Mouse (Mus musculus) cerebellum, adult 11-12 months (tissue): Measurements from ENCODE around the gene Chrm4.

Source experiments
- DNase-seq: peaks from one replicate; pipeline ENCODE4 v3.0.0; 2022

Chrm4 gene

GRCm38 (mm10) chr2:91922586-91923414 lies 4.2 kb upstream of the Chrm4 start:
- peak; percentile 19 for DNase-seq

DNA sequence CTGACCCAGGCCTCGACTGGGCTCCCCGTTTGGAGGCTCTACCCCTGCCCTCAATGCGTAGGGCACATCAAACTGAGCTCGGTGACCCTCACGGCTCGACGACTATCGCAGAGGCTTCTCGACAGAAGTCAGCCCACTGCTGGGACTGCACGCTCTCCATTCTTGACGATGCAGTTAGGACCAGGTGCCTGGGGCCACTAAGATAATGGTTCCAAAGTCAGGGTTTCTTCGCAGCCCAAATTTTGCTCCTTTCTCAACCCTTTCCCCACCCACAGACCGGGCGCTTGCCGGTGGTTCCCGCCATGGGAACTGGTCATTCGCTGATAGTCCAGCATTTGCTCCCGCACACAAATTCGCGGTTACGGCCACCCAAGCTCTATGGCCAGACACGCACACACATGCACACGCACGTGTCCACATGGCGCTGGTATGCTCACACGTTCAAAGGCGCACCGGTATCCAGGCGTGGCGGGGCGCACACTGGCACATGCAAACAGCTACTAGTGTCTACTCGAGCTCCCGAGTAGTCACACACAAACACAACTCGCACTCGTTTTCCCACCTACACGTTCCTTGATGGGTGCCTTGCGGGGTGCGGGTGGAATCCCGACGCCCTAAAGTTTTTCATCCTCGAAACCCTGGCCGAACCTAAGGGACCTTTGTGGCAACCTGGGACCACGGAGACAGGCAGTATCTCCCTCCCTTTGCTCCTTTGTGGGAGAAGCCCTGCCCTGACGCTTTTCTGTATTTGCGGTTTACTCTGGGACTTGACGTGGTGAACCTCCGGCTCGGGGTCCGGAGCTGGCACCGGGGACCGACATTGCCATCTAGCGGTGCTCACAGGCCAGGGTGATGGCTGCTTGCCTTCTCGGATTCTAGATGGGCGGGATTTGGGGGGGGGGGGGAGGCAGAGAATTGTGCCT lies 3.4 kb upstream of the Chrm4 start:
- peak; percentile 68 for DNase-seq

DNA sequence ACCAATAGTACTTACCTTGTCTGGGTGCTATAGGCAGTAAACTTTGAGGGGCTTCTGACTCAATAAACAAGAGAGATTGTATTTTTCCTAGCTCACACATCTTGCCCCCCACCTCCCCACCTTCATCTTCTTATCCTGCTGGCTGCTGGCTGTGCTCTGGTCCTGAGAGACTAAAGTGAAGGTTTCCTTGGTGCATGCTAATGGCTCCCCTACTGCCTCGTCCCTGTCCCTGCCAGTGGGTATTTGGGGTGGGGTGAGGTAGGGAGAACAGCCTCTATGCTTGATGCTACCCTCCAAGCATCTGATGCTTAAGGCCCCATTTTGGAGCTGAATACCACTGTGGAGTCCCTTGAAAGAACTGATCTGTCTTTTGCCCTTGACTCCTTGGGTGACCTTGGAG lies 2.3 kb upstream of the Chrm4 start:
- DNase-seq: peak; percentile 26

DNA sequence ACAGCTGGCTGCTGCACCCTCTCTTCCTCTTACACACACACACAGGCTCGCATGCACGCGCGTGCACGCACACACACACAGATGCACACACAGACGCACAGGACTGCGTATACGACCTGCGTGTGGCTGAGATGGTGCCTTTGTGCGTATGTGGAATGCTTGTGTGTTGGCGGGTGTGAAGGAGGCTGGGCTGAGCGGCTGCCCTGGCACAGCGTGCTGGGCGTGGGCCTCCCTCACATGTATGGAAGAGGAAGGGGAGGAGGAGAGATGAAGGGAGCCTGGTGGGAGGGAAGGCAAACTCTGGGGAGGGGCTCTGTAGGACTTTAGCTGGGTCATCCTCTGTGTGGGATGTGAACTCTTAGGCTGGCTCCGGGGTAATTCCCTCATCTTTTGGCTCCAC lies 1.6 kb upstream of the Chrm4 start:
- DNase-seq: peak; percentile 34

- DNase-seq: peak; percentile 85
These were observed 931 bp downstream of the Chrm4 start for GRCm38 (mm10) chr2:91927826-91928533.

- DNase-seq: peak; percentile 65
These were observed 1.7 kb downstream of the Chrm4 start for GRCm38 (mm10) chr2:91928534-91929350.

DNA sequence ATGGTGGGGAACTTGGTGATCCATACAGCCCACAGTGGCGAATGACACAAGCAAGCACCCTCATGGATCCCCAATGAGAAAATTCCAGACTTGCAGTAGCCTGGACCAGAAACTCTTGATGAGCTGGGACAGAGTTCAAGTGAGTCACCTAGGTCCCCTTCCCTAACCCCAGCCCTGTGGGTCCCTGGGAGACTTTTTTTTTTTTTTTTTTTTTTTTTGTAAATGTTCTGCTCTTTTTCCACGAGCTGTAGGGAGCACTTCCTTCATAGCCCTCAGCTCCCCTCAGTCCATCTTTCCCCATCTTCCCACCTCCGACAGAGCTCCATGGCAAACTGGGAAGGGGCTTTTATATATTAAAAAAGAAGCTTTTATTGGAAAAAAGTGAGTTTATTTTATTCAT lies 2.4 kb downstream of the Chrm4 start:
- DNase-seq: no peak

DNA sequence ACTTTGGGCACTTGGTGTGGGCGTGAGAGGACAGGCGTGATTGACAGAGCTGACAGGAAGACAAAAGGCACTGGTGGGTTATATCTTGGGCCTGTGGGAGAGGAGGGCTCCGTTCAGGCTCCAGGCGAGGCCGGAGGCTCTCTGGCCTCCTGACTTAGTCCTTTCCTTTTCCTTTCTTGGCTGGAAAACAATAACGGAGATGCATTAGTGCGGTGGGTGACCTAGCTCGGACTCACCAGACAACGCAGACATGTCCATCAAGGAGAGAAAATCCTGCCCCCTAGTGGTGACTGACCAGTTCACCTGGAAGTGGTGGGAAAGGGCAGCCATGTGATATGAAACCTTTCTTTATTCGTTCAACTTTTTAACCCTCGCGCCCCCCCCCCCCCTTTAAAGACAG lies 2.9 kb downstream of the Chrm4 start:
- DNase-seq: peak; percentile 74

DNA sequence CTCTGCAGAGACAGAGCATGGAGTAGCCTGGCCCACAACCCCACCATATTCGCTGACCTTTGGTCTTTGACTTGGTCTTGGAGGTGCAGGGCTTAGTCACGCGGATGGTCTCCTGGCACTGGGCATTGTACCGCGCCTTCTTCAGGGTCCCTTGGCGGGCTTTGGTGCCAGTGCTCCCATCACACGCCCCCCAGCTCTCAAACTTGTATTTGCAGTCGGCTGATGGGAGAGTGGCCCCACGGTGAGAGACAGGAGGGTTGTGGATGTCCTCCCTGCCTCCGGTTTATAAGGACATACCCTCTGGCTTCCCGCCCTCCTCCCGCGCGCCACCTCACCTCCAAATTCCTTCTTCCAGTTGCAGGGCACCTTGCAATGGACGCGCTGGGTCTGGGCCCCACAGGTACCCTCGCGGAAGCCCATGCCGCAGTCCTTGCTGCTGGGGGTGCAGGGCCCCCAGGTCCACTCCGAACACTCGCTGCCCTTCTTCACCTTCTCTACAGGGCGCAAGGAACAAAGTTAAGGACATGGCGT lies 3.8 kb downstream of the Chrm4 start:
- DNase-seq: peak; percentile 55

DNA sequence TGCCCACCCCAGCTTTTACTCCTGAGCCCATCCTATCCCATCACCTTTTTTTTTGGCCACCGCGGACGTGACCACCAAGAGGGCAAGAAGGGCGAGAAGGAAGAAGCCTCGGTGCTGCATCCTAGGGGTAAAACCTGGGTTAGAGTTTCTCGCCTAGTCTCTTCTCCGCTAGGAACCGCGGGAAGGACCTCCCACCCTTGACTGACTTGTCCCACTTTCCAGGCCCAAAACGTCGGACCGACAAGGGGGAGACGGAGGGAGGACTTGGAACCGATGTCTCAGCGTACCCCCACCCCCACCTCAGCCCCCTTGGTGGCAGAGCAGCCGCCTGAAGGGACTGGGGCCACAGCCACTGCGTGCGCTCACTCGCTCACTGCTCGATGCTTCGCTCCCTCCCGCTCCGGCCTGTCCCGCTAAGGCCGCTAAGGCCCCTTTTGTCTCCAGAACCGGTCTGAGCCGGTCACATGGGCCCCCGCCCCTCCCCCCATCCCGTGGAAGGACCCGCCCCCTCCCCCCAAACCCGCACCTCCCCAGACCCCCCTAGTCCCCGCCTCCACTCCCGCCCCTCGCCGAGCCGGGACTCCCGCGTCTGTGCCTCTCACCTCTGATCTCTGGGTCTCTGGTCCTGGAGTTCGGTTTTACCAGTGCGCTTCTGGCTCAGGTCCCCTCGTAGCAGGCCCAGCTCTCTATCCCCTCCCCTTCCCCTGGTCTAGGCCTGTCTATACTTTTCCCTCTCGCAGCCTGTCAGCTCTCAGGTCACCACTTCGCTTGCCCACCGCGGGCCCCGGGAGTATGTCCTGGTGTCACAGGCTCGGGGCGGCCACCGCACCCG lies 4.5 kb downstream of the Chrm4 start:
- peak; percentile 59 for DNase-seq

DNA sequence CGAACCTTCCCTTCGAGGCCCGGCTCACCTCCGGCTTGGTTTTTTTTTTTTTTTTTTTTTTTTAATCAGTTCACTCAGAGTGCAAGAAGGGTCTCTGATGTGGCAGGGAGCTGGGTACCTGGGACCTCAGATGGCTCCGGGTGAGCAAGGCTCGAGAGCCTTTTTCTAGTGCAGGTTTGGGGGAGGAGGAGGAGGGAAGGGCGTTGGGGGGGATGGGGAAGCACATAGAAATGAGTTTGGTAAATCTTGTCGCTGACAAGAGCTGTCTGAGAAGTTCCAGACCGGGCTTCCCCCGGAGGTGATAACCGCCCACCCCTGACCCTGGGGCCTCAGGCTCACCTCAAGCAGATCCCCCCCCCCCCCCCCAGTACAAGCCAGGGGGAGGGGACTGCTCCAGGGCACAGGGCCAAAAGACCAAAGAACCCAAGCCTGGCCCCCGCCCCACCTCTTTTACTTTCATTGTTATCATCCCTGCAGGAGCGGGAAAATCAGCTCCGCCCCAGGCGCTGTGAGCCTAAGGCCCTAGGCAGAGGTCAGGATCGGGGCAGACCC lies 5.2 kb downstream of the Chrm4 start, which contains the start of gene Mdk:
Mdk (minus strand) TSS at position 138 of the 552 bp plus-strand sequence.
- peak; percentile 54 for DNase-seq

DNA sequence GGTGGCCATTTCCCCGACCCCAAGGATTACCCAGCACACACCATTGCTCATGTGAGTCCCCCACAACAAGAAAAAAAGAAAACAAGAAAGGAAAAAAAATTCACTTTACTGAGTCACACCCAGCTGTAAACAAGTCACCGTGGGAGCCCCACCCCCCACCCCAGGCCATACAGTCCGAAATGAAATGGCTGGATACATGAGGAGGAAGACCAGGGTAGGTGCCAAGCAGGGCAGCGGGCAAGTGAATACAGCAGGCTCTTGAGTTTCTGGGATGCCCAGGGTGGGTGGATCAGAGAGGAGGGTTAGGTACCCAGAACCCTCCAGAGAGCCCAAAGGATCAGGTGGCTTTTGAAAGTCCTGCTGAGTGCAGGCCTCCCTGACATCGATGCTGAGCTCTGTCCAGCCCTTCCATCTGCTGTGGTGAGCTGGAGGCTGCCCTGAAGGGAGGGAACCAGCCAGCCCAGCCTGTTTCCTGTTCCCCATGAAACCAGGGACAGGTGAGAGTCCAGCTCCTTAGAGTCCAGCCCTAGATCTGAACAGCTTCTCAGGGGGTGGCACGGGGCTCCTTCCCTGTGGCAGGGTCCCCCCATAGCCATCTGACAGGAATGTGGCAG lies 5.8 kb downstream of the Chrm4 start:
- peak; percentile 81 for DNase-seq

- DNase-seq: peak; percentile 89
These were observed 6.4 kb downstream of the Chrm4 start for GRCm38 (mm10) chr2:91933471-91933870.

- DNase-seq: peak; percentile 49
These were observed 7.0 kb downstream of the Chrm4 start for GRCm38 (mm10) chr2:91934016-91934415.

DNA sequence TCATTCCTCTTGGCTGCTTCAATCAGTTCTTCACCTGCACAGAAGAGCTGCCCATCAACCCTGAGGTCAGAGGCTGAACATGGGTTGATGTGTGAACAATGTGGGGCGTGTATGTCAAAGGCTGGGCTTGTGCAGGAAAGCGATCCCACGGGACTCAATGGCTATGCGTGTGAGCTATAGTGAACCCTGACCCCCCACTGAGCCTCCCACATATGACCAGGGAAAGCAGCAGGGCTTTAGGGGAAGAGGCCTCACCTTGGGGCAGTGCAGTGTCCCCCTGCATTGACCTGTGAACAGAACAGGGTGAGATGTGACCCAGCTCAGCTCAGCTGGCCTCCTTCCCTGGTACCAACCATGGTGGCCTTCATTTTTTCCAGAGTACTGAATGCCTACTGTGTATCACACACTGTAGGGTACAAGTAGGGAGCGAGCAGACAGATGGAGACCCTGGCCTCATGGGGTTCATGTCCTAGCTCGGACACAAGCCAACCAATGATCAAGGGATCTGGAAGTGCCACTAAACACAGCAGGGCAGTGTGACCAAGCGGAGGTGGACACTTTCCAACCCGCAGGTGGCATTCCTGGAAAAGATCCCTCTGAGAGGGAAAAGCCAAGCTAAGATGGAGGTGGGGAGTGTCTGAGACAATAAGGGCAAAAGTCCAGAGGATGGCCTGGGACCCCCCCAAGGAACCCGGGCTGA lies 7.9 kb downstream of the Chrm4 start:
- peak; percentile 78 for DNase-seq

DNA sequence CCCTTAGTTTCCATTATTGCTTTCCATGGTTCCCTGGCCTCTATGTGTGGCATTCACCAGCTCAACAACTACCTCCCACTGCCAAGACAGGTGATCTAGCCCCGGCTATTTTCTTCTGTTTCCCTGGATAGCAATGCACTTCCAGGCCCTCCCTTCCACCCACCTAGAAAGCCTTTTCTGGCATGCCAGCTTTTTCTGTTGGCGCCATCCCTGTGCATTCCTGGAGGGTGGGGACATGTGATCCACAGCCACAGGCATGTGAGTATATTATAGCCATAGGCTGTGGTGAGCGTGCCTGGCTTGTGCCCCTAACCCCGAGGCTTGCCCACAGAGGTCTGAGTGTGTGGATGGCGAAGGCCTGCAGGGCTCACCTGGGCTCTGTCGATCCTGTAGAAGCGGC lies 9.1 kb downstream of the Chrm4 start:
- peak; percentile 43 for DNase-seq

- DNase-seq: peak; percentile 38
These were observed 12.4 kb downstream of the Chrm4 start for GRCm38 (mm10) chr2:91939303-91939935.

GRCm38 (mm10) chr2:91942356-91942755 lies 15.3 kb downstream of the Chrm4 start:
- no peak for DNase-seq
